Mouse (Mus musculus) liver, postnatal 0 days (tissue): ENCODE measurements at regions not wholly inside any gene's neighbourhood (a gene's known extent, or its start where the extent isn't known, plus 50 kb on each side); places are given as distances from the start of the nearest gene placed in this dataset.

Experiments
- CTCF ChIP-seq: sonication (generic); IDR thresholded peaks from 2 replicates; pipeline ENCODE4 v1.5.1; 2016; ENCODE audit warnings: antibody characterized with exemption, low read depth
- EP300 ChIP-seq: IDR thresholded peaks from 2 replicates; pipeline ENCODE4 v1.6.1; 2016; ENCODE audit warnings: antibody characterized with exemption, low read depth, mild to moderate bottlenecking

DNA sequence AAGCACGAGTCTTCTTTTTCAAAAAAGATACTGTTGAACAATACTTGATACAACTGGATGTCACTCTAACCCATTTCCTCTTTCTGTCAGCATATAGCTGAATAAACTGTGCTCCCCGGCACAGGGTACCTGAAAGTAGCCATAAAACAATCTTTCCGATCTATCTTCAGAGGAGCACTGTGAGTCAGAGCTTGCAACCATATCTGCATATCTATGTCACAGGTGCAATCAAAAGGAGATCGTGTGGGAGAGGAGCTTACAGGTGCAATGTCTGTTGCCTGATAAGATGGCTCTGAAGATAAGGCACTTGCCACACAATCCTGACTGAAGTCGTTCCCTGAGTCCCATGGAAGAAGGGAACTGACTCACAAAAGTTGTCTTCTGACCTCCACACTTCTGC is 58.5 kb upstream of the Hnrnpa3 start:
- TF ChIP-seq CTCF (no peak), EP300 (no peak)
